Mouse (Mus musculus): ENCODE data around the gene Pum3.

DNA sequence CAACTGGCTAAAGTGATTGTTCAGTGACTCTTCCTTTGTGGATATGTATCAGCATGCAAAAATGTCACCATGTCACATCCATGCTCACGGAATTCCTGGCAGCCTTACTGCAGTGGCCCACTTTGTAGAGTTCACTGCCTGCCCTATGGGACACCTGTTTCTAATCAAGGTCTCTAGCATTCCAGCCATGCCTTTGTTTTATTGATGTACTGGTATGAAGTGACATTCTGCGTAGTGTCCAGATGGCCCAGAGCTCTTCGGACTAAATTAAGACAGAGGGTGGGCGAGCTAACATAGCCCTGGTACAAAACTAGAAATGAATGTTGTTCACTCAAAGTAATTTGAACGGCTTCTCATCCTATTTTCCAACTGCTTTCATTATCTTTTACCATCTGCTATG lies 11.5 kb upstream of the Pum3 start:
- TF ChIP-seq CTCF (IDR thresholded peaks at IDR 0.05; ENCODE audit: low read depth) (no peak), EP300 (optimal IDR thresholded peaks at IDR 0.05) (no peak)

Data from stomach, postnatal 0 days (tissue).